Mouse (Mus musculus): ENCODE results near the gene Sgcd. TPM values are rescaled to one million over a fixed set of nuclear protein-coding genes. Genes with fewer than 3 reads are reported as not detected.
A peak's percentile ranks its signal among the peaks of the same experiment; 100 is the strongest.

Sgcd gene
- total RNA-seq, 2 experiments from 2014 or later = 11.4 to 17.4 TPM

DNA sequence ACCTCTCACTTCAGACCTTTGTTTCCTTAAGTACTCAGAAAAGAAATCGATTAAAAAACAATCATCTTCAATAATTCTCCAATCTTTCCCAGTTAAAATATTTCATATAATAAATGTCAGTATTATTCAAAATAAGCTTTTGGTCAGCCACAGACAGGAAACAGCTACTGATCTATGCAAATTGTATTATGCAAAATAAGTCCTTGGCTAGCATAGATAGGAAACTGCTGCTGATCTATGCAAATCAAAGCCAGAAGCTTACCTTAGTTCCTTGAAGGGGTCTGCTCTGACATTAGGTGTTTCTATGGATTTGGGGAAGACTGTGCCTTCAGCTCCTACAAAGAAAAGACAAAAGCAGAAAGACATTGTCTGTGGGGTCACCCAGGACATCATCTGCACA lies 906.3 kb downstream of the Sgcd start:
- DNase-seq (ENCODE audit: low spot score in 2 of 2) = no peak
- intact Hi-C loops (cut with DNase I) = no loop called here

- intact Hi-C loops (cut with DNase I) = no loop called here
- no peak for DNase-seq (ENCODE audit: low spot score in 2 of 2)
Measured at GRCm38 (mm10) chr11:47073538-47073937, 915.2 kb downstream of the Sgcd start.

- intact Hi-C loops (cut with DNase I) = no loop called here
- DNase-seq (ENCODE audit: low spot score in 2 of 2) = no peak
Measured at GRCm38 (mm10) chr11:47071161-47071560, 917.6 kb downstream of the Sgcd start.

- DNase-seq (ENCODE audit: low spot score in 2 of 2) = no peak
- intact Hi-C loops (cut with DNase I) = no loop called here
Measured at GRCm38 (mm10) chr11:47069769-47070384, 918.9 kb downstream of the Sgcd start.

DNA sequence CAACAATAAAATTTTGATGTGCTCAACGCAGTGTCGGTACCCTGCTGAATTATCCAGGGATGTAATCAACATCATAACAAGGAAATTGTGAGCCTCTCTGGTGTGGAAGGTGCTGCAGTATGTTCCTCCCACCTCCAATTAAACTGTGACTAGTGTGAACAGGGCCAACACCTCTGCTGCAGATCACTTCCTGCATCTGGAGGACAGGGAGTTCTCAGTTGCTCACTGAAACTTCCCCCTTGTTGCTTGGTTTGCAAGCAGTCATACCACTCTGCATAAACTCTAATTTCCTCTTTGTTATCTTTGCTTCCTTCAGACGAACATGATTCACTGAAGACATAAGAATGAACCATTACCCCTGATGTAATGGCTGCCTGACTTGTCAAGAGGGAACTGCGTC lies 925.1 kb downstream of the Sgcd start:
- no peak for DNase-seq (ENCODE audit: low spot score in 2 of 2)
- intact Hi-C loops (cut with DNase I) = no loop called here

- intact Hi-C loops (cut with DNase I) = no loop called here
- DNase-seq (ENCODE audit: low spot score in 2 of 2) = no peak
Measured at GRCm38 (mm10) chr11:47050390-47050789, 938.4 kb downstream of the Sgcd start.

GRCm38 (mm10) chr11:47049756-47050155 lies 939.0 kb downstream of the Sgcd start:
- intact Hi-C loops (cut with DNase I) = no loop called here
- no peak for DNase-seq (ENCODE audit: low spot score in 2 of 2)

- DNase-seq (ENCODE audit: low spot score in 2 of 2) = no peak
- intact Hi-C loops (cut with DNase I) = no loop called here
Measured at GRCm38 (mm10) chr11:47032318-47032717, 956.5 kb downstream of the Sgcd start.

- intact Hi-C loops (cut with DNase I) = no loop called here
- DNase-seq (ENCODE audit: low spot score in 2 of 2) = no peak
Measured at GRCm38 (mm10) chr11:47020874-47021273, 967.9 kb downstream of the Sgcd start.

- no peak for DNase-seq (ENCODE audit: low spot score in 2 of 2)
- intact Hi-C loops (cut with DNase I) = no loop called here
Measured at GRCm38 (mm10) chr11:47018139-47018538, 970.6 kb downstream of the Sgcd start.

DNA sequence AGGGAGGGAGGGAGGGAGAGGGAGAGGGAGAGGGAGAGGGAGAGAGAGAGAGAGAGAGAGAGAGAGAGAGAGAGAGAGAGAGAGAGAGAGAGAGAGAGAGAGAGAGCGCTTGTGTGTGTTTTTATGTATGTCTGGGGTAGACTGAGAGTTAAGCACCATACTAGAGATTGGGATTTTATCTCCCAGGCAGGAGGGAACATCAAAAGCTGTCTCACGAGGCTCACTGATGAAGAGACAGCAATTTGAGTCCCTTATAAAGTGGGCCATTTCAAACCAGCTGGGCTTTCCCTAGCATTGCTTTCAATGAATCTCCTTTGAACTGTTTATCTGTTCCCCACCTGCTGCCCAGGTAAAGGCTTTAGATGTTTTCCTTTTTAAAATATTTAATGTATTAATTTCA lies 973.1 kb downstream of the Sgcd start:
- DNase-seq (ENCODE audit: low spot score in 2 of 2) = no peak
- intact Hi-C loops (cut with DNase I) = no loop called here

- DNase-seq (ENCODE audit: low spot score in 2 of 2) = no peak
- intact Hi-C loops (cut with DNase I) = no loop called here
Measured at GRCm38 (mm10) chr11:47014278-47014677, 974.5 kb downstream of the Sgcd start.

DNA sequence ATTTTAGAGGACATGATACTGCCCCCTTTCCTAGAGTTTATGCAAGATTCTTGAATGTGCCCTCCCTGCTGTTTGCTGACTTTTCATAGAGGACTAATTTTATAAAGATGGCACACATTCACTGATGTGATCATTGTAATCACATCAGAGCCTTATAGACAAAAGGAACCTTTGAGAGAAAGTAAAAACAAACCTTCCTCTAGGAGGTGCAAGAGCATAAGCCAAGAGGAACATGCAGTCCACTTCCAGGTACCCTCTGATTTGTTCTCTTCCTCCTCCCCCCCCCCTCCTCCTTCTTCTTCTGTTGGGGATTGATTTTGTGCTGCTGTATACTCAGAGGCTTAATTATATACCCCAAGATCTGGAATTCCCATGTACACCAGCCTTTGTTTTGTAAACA lies 978.6 kb downstream of the Sgcd start:
- no peak for DNase-seq (ENCODE audit: low spot score in 2 of 2)
- intact Hi-C loops (cut with DNase I) = no loop called here

GRCm38 (mm10) chr11:47005301-47005875 lies 983.4 kb downstream of the Sgcd start:
- no peak for DNase-seq (ENCODE audit: low spot score in 2 of 2)
- intact Hi-C loops (cut with DNase I) = no loop called here

DNA sequence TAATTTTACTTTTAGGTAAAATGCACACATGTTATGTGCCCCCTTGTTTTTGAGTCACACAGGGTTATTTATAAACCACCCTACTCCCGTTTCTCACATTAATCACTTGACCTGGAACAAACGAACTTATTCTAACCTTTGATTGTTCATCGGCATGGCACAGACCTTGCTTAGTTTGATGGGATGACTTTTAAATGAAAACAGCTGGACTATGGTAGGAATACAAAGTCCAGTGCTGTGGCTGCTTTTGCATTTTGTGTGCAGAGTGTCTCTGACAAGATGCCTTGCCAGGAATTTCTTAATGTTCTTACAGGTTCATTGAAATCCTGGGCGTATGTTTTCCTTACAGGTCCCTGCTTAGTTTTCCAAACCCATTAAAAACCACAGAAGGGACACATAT lies 1049.5 kb downstream of the Sgcd start:
- intact Hi-C loops (cut with DNase I) = no loop called here
- DNase-seq (ENCODE audit: low spot score in 2 of 2) = no peak

DNA sequence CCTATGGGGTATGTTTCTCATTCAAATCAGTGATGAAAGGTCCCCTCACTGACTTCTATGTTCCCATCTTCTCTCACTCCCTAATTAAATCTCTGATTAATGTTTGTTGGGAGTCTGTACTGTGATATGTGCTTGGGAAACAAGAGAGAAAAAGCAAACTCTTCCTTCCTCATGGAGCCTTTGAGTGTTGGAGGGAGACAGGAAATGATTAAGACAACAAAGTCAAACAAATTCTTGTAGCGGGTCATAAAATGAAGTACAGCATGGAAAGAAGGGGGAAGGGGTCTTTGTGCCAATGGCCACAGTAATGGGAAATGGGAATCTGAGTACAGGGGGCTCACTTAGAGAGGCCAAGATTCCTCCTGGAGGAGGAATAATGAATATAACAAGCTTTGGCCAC lies 1063.8 kb downstream of the Sgcd start:
- no peak for DNase-seq (ENCODE audit: low spot score in 2 of 2)
- intact Hi-C loops (cut with DNase I) = no loop called here

DNA sequence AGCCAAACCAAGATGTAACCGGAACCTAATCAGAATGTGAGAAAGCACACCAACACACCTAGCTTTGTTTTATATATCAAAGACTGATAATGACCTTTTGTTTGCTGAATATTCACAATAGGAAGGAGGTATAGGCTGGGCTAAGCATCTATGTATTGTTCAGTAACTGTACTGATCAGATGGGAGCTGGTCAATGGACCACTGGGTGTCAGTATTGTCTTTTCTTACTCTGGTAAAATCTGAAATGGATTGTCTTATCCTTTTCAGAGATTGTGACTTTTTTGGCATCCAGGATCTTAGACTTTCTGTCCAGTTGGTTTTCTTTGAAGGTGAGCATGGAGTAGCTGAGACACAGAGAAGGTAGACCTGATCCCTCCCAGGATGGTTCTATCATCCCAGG lies 1068.5 kb downstream of the Sgcd start:
- intact Hi-C loops (cut with DNase I) = no loop called here
- DNase-seq (ENCODE audit: low spot score in 2 of 2) = no peak

GRCm38 (mm10) chr11:46912656-46913237 lies 1076.0 kb downstream of the Sgcd start:
- DNase-seq (ENCODE audit: low spot score in 2 of 2) = no peak
- intact Hi-C loops (cut with DNase I) = no loop called here

- no peak for DNase-seq (ENCODE audit: low spot score in 2 of 2)
- intact Hi-C loops (cut with DNase I) = no loop called here
Measured at GRCm38 (mm10) chr11:46904281-46904680, 1084.5 kb downstream of the Sgcd start.

- intact Hi-C loops (cut with DNase I) = no loop called here
- DNase-seq (ENCODE audit: low spot score in 2 of 2) = no peak
Measured at GRCm38 (mm10) chr11:46889093-46889492, 1099.7 kb downstream of the Sgcd start.

DNA sequence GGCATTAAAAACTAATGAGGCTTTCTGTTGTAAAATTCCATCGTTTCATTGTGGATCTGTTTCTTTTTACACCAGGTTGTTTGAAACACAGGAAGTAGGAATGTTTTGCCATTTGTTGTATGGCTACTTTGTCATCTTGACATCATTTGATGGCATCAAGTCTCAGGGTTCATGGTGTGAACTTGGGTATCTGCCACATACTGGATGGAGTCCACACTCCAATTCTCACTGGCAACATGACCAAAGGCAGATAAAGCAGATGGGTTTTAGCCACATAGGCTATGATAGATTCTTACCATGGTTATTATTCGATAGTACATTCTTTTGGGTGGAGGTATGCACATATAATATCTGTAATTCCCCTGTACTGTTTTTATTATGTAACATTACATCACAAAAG lies 1106.3 kb downstream of the Sgcd start:
- no peak for DNase-seq (ENCODE audit: low spot score in 2 of 2)
- intact Hi-C loops (cut with DNase I) = no loop called here

- intact Hi-C loops (cut with DNase I) = no loop called here
- DNase-seq (ENCODE audit: low spot score in 2 of 2) = peak in 1 of 2 experiments; percentile 6
Measured at GRCm38 (mm10) chr11:46875774-46876173, 1113.0 kb downstream of the Sgcd start.

Measured in left cerebral cortex, postnatal 36 days (tissue).